Mouse (Mus musculus) cerebellum, postnatal 14 days (tissue): Measurements from ENCODE around the gene Pld4.
"Not testable (repeated sequence)": the region's sequence is repeated elsewhere in the genome, so short reads cannot be mapped to it uniquely, and the experiment has no call there.

Experiments used
- DNase-seq, 2 experiments: peaks; one replicate each; pipeline ENCODE4 v3.0.0; 2021; ENCODE audit warnings: mixed read lengths in 2 of 2

Gene Pld4

GRCm38 (mm10) chr12:112801864-112802846 is 41.7 kb downstream of the Pld4 start, which contains the start of gene Ahnak2:
Gene Ahnak2, minus strand, starts transcription at chr12:112802657.
- peak; percentile 73 to 78 for DNase-seq

GRCm38 (mm10) chr12:112802917-112803316 is 42.5 kb downstream of the Pld4 start:
- no peak for DNase-seq

- DNase-seq = peak; percentile 47 to 53
Measured at GRCm38 (mm10) chr12:112804046-112804445, 43.6 kb downstream of the Pld4 start.

- DNase-seq = no peak
Measured at GRCm38 (mm10) chr12:112806044-112806443, 45.6 kb downstream of the Pld4 start.

GRCm38 (mm10) chr12:112807796-112808195 is 47.3 kb downstream of the Pld4 start:
- peak in 1 of 2 experiments; percentile 46 for DNase-seq

- DNase-seq = no peak
Measured at GRCm38 (mm10) chr12:112808212-112808586, 47.7 kb downstream of the Pld4 start.

GRCm38 (mm10) chr12:112808587-112809364 is 48.3 kb downstream of the Pld4 start, which contains the start of gene Clba1:
Gene Clba1, plus strand, starts transcription at chr12:112808937.
- peak; percentile 94 to 96 for DNase-seq

- DNase-seq = peak in 1 of 2 experiments; percentile 6
Measured at GRCm38 (mm10) chr12:112809641-112810040, 49.2 kb downstream of the Pld4 start.

- peak in 1 of 2 experiments; percentile 12 for DNase-seq
Measured at GRCm38 (mm10) chr12:112810092-112810885, 49.8 kb downstream of the Pld4 start.

GRCm38 (mm10) chr12:112813370-112813769 is 52.9 kb downstream of the Pld4 start:
- no peak for DNase-seq

GRCm38 (mm10) chr12:112814682-112815470 is 54.4 kb downstream of the Pld4 start:
- DNase-seq = no peak

GRCm38 (mm10) chr12:112816294-112816693 is 55.8 kb downstream of the Pld4 start:
- DNase-seq = peak; percentile 74 to 80

GRCm38 (mm10) chr12:112816866-112817265 is 56.4 kb downstream of the Pld4 start:
- not testable (repeated sequence) for DNase-seq
